Mouse (Mus musculus): ENCODE data around the gene Tsc22d1. TPM values are rescaled to one million over a fixed set of nuclear protein-coding genes. Genes with fewer than 3 reads are reported as not detected.

Gene Tsc22d1
- polyA plus RNA-seq (2015; fragmentation: Nextera tagmentation; extraction: Ambion mirVana), result 603 and 1,020 TPM in 2 replicates

DNA sequence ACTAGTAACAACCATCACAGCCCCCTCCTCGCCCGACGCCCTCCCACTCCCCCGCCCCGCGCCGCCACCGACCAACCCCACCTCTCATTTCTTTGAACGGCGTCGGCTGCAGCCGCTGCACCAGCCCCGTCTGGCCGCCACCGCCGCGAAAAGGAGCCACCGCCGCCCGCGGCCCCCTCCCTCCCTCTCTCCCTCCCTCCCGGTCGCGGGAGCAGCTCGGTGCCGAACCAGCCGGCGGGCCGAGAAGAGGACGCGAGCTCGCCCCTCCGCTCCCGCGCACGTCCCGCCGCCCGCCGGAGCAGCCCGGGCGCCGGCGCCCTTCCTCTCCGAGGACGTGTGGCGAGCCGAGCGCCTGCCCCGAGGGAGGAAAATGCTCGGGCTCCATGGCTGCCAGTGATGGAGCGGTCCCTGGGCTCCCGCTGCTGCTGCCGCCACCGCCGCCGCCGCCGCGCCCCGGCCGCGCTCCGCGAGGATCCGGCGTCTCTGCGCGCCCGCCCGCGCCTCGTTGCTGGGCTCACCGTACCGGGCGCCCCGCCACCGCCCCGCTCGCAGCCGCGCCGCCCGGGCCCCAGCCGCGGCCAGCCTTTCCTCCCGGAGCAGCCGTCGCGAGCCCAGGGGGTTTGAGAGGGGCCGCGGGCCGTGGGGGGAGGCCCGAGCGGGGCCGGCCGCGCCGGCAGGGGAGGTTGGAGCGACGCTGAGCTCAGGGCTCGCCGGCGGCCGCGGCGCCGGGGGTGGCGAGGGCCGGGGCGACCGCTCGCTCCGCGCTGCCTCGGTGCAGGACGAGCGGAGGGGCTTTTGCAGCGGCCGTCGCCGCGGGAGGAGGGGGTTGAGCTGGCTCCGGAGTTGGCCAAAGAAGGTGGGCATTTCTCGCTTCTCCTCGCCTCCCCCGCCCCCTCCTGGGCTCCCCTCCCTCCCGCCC is at the start of gene Tsc22d1:
Gene Tsc22d1 (plus strand): TSS at position 100 of the 919 bp plus-strand sequence.

DNA sequence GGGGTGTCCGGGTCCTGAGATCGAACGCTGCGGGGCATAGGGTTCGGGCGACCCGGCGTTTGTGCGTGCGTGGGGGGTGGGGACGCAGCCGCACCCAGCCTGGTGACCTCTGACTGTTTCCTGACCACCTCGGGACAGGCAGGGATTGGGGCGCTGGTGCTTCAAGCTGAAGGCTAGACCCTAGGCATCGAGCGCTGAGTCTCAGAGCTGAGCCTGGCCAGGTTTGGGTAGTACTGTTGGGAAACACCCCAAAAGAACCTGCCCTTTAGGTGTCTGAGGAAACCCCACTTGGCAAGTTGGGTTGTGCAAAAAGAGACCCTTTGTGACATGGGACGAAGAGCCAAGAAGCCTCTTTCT is 142.1 kb downstream of the Tsc22d1 start, which contains the start of gene Serp2:
Gene Serp2 (minus strand): TSS at position 38 of the 357 bp plus-strand sequence.

Other genes starting within 250 kb of the Tsc22d1 start
- 23.8 and 50.6 TPM in 2 replicates for gene Serp2, start 141.9 kb downstream of the Tsc22d1 start, polyA plus RNA-seq (2015; fragmentation: Nextera tagmentation; extraction: Ambion mirVana)

Measured in adrenal gland, postnatal 0 days (tissue).